Mouse (Mus musculus) heart, postnatal 0 days (tissue): ENCODE measurements around the gene Ralgps1. TPM values are rescaled to one million over a fixed set of nuclear protein-coding genes. Genes with fewer than 3 reads are reported as not detected.
"Not testable (repeated sequence)": the region's sequence is repeated elsewhere in the genome, so short reads cannot be mapped to it uniquely, and the experiment has no call there.

Experiments
- ATAC-seq: fragments of 200-750 bp; cut with Nextera tagmentation; 2 replicates; pipeline ENCODE4 v1.8.0; 2017; ENCODE audit warnings: low read depth, moderate number of reproducible peaks, moderate library complexity; ENCODE audit not compliant: insufficient read depth
- DNase-seq: peaks from one replicate; pipeline ENCODE4 v3.0.0-alpha.2; 2016; ENCODE audit warnings: low spot score
- H3K27ac ChIP-seq: fragments of 300-500 bp; sonication (generic); 2 replicates; pipeline ENCODE4 v1.5.1; 2014; ENCODE audit warnings: low read depth, mild to moderate bottlenecking
- H3K27me3 ChIP-seq: fragments of 300-500 bp; sonication (generic); 2 replicates; pipeline ENCODE4 v1.6.1; 2014; ENCODE audit warnings: low read length, mixed read lengths; ENCODE audit not compliant: control insufficient read depth, insufficient read depth
- H3K36me3 ChIP-seq: fragments of 300-500 bp; sonication (generic); replicated peaks from 2 replicates; pipeline ENCODE4 v1.6.1; 2014; ENCODE audit warnings: low read length, mixed read lengths; ENCODE audit not compliant: control insufficient read depth, insufficient read depth
- H3K4me1 ChIP-seq: fragments of 300-500 bp; sonication (generic); 2 replicates; pipeline ENCODE4 v1.6.1; 2014; ENCODE audit warnings: antibody characterized with exemption; ENCODE audit not compliant: control insufficient read depth, insufficient read depth
- H3K4me2 ChIP-seq: fragments of 300-500 bp; sonication (generic); 2 replicates; pipeline ENCODE4 v1.6.1; 2014; ENCODE audit warnings: low read depth, mild to moderate bottlenecking, low read length, moderate library complexity
- H3K4me3 ChIP-seq: fragments of 300-500 bp; sonication (generic); 2 replicates; pipeline ENCODE4 v1.5.1; 2014; ENCODE audit warnings: low read depth, low read length
- H3K9ac ChIP-seq: fragments of 300-500 bp; sonication (generic); replicated peaks from 2 replicates; pipeline ENCODE4 v1.6.1; 2014; ENCODE audit warnings: low read depth, low read length, mixed read lengths
- H3K9me3 ChIP-seq: fragments of 300-500 bp; sonication (generic); replicated peaks from 2 replicates; pipeline ENCODE4 v1.6.1; 2016; ENCODE audit warnings: low read length; ENCODE audit not compliant: control insufficient read depth
- CTCF ChIP-seq: IDR thresholded peaks from 2 replicates; pipeline ENCODE4 v1.5.1; 2016; ENCODE audit warnings: antibody characterized with exemption, control low read depth, low read depth
- EP300 ChIP-seq: IDR thresholded peaks from 2 replicates; pipeline ENCODE4 v1.6.1; 2016; ENCODE audit warnings: antibody characterized with exemption, low read depth
- WGBS: fragments of 180-500 bp; shearing (Covaris S2); extraction: QIAGEN DNeasy Blood & Tissue Kit; methylation state at CpG from one replicate; pipeline ENCODE4 v1.1.7; 2014; 5-methylcytosine and 5-hydroxymethylcytosine counted together
- polyA plus RNA-seq: library from polyadenylated mRNA; unstranded; fragments of >200 nt; fragmentation: Nextera tagmentation; extraction: Ambion mirVana; gene quantifications from 2 replicates; pipeline ENCODE4 v1.2.1, GENCODE M21; 2015
- total RNA-seq: library from RNA; depleted of rRNA; stranded (reverse); fragments of >200 nt; gene quantifications from 2 replicates; pipeline ENCODE4 v1.2.3, GENCODE M21; 2014; ENCODE audit warnings: low replicate concordance

The Ralgps1 gene
- total and polyA plus RNA-seq, 2 experiments from 2014 or later: 3.2 to 6.9 TPM

DNA sequence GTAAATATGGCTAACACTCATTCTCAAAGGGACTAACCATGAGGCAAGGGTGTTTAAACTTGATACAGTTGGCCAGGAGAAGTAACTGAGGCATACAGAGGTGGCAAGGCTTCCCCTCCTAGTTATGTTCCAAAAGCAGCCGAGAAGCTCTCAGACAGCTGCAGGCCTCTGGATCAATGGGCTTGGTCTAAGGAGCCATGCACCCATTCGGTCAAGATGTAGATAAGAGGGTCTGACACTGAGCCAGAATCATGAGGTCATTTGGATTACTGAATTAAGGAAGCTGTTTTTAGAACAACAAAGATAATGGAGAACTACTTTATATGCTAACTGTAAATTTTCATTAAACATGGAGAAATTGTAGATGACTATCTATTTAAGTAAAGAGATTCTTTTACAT is 244.0 kb downstream of the Ralgps1 start:
- Histone ChIP-seq H3K27ac (no peak overlapping the region), H3K4me2 (no peak overlapping the region), H3K4me3 (no peak overlapping the region), H3K4me1 (peaks cover 14% of the 10 kb centered on the region), H3K9ac (no peak overlapping the region), H3K27me3 (no peaks in the 10 kb centered on the region), H3K9me3 (no peaks in the 10 kb centered on the region), H3K36me3 (no peaks in the 10 kb centered on the region)
- TF ChIP-seq EP300: no peak
- no peak for TF ChIP-seq CTCF
- DNase-seq (no peak), ATAC-seq (no peak)
- WGBS: 23% methylated on average over 2 of the region's 2 CpGs

DNA sequence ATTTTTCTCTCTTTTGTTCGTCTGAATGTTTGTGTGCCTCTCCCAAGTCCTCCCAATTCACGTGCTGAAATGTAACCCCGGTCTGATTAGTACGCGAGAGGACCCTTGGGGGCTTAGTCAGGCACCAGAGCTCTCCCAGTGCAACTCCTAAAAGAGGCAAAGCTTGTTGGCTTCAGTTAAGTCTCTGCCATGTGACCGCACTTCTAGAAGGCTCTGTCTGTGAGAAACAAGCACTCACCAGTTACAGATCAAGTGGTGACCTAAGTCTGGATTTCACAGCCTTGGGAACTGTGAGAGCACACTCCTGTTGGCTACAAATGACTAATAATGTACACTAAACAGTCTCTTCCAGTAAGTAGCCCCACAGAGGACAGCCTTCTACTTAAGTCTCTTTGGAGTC is 248.4 kb downstream of the Ralgps1 start:
- H3K4me3 ChIP-seq: no peak overlapping the region
- H3K4me1 ChIP-seq: peaks cover 5% of the 10 kb centered on the region; the same call in 1 of the 2 replicates
- H3K9me3 ChIP-seq: no peaks in the 10 kb centered on the region
- WGBS: 66% methylated on average over 6 of the region's 6 CpGs
- no peaks in the 10 kb centered on the region for H3K27me3 ChIP-seq
- H3K27ac ChIP-seq: no peak overlapping the region
- ATAC-seq (no peak), DNase-seq (no peak)
- no peak overlapping the region for H3K9ac ChIP-seq
- no peak overlapping the region for H3K4me2 ChIP-seq
- no peaks in the 10 kb centered on the region for H3K36me3 ChIP-seq
- no peak for TF ChIP-seq CTCF
- no peak for TF ChIP-seq EP300

DNA sequence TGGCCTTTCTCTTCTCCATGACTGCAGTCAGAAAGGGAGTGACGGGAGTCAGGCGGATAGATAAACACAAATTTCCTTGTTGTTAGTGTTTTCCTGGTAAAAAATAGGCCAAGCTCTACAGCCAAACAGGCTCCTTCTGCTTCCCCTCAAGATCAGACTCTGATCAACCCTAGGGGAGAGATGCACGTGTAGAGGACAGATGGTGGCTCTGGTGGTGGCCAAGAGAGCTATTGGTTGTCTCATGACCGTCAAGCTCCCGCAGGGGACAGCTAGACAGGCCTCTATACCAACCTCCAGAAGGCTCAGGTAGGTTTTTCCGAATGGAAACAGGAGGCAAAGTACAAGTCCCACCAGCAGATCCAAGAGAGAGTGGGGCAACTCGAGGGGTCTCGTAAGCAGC is 270.8 kb downstream of the Ralgps1 start:
- TF ChIP-seq EP300 (no peak), CTCF (no peak)
- no peaks in the 10 kb centered on the region for H3K9me3 ChIP-seq
- no peaks in the 10 kb centered on the region for H3K4me1 ChIP-seq
- no peak for DNase-seq
- 78% methylated on average over 8 of the region's 8 CpGs for WGBS
- H3K27ac ChIP-seq: no peak overlapping the region
- ATAC-seq: no peak
- no peaks in the 10 kb centered on the region for H3K36me3 ChIP-seq
- no peak overlapping the region for H3K4me3 ChIP-seq
- no peak overlapping the region for H3K4me2 ChIP-seq
- H3K9ac ChIP-seq: no peak overlapping the region
- H3K27me3 ChIP-seq: no peaks in the 10 kb centered on the region

DNA sequence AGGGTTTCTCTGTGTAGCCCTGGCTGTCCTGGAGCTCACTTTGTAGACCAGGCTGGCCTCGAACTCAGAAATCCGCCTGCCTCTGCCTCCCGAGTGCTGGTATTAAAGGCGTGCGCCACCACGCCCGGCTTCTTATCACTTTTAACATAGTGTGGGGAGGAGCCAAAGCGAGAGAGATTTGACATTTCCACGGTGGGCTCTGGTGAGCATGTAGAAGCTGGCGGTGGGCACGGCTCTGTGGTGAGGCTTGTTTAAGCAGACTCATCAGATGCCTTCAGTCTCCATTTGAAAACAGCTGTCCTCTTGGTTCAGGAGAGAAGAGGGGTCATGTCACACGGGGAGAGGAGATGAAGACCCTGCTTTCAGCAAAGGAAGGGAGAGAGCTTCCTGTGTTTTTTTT is 274.0 kb downstream of the Ralgps1 start:
- not testable (repeated sequence) for H3K4me2 ChIP-seq, H3K27ac ChIP-seq, H3K9me3 ChIP-seq, H3K4me1 ChIP-seq, H3K4me3 ChIP-seq, ATAC-seq, H3K36me3 ChIP-seq, H3K27me3 ChIP-seq, DNase-seq, H3K9ac ChIP-seq
- 81% methylated on average over 11 of the region's 12 CpGs for WGBS

DNA sequence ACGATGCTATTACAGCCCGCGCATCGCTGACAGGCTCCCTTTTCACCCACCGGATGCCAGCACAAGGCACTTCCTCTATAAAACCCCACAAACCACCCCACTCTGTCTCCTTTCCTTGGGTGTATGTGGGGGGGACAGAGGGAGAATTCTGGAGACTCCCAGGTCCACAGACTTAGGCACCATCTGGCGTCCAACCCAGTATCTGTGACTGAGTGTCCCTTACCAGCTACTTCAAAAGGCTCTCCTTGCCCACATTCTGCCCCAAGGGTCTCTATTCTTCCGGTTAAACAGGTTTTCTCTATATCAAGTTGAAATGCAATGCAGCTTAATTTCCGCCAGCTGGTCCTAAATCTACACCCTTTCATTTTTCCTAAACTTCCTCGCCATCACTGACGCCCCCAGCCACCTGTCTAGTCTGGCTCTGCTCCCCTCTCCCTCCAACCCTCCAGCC is 276.0 kb downstream of the Ralgps1 start:
- no peaks in the 10 kb centered on the region for H3K27me3 ChIP-seq
- DNase-seq (no peak), ATAC-seq (no peak)
- peaks cover 12% of the 10 kb centered on the region; the same call in 1 of the 2 replicates for H3K4me1 ChIP-seq
- H3K4me3 ChIP-seq: no peak overlapping the region
- H3K9ac ChIP-seq: no peak overlapping the region
- H3K27ac ChIP-seq: no peak overlapping the region
- TF ChIP-seq CTCF (no peak), EP300 (no peak)
- WGBS: 71% methylated on average over 10 of the region's 10 CpGs
- no peak overlapping the region for H3K4me2 ChIP-seq
- H3K36me3 ChIP-seq: no peaks in the 10 kb centered on the region
- no peaks in the 10 kb centered on the region for H3K9me3 ChIP-seq

DNA sequence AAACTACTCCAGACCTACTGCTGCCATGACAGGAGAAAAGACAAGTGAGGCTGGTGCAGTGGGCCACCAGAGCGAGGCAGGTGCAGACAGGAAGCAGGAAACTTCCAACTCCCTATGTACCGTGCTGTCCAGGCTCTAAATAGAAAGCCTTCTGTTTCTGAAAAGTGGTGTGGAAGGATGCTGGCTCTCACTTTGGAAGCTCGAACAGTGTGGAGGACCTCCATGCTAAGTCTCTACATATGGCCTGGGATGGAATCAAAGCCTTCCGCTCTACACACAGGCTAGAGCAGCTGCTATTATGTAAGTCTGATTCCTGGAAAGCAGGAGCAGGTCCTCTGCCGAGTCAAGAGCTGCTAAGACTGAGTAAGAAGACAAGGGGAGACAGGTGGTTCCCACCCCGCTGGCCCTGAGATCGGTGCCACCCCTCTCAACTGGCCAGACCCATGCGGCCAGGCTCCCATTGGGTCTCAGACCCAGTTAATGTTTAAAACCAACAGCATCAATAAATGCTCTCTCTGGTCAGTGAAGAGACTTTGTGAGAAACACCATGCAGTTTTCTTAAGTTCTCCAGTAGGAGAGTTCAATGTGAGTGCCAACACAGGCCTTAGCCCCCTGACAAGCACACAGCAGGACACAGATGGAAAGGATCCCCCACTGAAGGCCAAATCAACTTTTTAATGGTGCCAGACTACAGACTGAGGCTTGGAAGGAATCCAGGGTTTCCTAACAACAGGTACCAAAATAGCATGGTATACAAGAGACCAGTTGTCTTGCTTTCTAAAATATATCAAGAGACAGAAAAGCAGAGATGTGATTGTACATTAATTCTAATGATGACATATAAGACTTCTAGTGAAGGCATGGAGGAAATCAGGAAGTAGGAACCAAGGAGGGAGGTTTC is 280.4 kb downstream of the Ralgps1 start:
- Histone ChIP-seq H3K4me1 (peaks cover 12% of the 10 kb centered on the region; the same call in 1 of the 2 replicates), H3K4me3 (no peak overlapping the region), H3K9me3 (no peaks in the 10 kb centered on the region), H3K9ac (no peak overlapping the region), H3K36me3 (no peaks in the 10 kb centered on the region), H3K27ac (no peak overlapping the region), H3K27me3 (no peaks in the 10 kb centered on the region), H3K4me2 (no peak overlapping the region)
- 66% methylated on average over 8 of the region's 8 CpGs for WGBS
- ATAC-seq: no peak
- DNase-seq: peak; percentile 32
- TF ChIP-seq CTCF: no peak
- TF ChIP-seq EP300: no peak

DNA sequence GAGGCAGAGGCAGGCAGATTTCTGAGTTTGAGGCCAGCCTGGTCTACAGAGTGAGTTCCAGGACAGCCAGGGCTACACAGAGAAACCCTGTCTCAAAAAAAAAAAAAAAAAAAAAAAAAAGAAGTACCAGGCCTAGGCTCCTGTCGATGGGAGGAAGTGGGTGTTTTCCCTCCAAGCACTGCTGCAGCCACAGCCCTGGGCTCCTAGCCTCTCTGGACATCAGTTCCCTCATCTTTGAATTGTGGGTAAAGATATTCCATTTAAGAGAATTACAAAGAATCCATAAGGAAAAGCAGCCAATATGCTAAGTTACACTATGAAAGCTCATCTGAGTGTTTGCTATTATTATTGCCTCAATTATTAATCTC is 281.3 kb downstream of the Ralgps1 start:
- peaks cover 12% of the 10 kb centered on the region; the same call in 1 of the 2 replicates for H3K4me1 ChIP-seq
- H3K9me3 ChIP-seq, H3K27me3 ChIP-seq, DNase-seq, H3K27ac ChIP-seq, H3K36me3 ChIP-seq, H3K4me3 ChIP-seq, H3K9ac ChIP-seq, H3K4me2 ChIP-seq, ATAC-seq: not testable (repeated sequence)
- WGBS: 78% methylated on average over 1 of the region's 1 CpGs
